Mouse (Mus musculus) A20 (cell line): ENCODE measurements around the gene Aebp2.

Source experiments
- DNase-seq: peaks from one replicate; pipeline ENCODE4 v3.0.0-alpha.2; 2011; ENCODE audit warnings: low read depth, low spot score

Gene Aebp2

GRCm38 (mm10) chr6:140606534-140606933, 15.9 kb upstream of the Aebp2 start:
- no peak for DNase-seq

- DNase-seq = no peak
These were observed 13.8 kb upstream of the Aebp2 start for GRCm38 (mm10) chr6:140608666-140609065.

GRCm38 (mm10) chr6:140609533-140609932, 12.9 kb upstream of the Aebp2 start:
- DNase-seq = no peak

GRCm38 (mm10) chr6:140610117-140610516, 12.3 kb upstream of the Aebp2 start:
- DNase-seq = no peak

GRCm38 (mm10) chr6:140611282-140611681, 11.2 kb upstream of the Aebp2 start:
- no peak for DNase-seq

GRCm38 (mm10) chr6:140611893-140612473, 10.5 kb upstream of the Aebp2 start:
- DNase-seq = no peak

GRCm38 (mm10) chr6:140613822-140614221, 8.6 kb upstream of the Aebp2 start:
- no peak for DNase-seq

- DNase-seq = no peak
These were observed 7.8 kb upstream of the Aebp2 start for GRCm38 (mm10) chr6:140614711-140615110.

- DNase-seq = peak; percentile 55
These were observed 1.7 kb upstream of the Aebp2 start for GRCm38 (mm10) chr6:140620531-140621349.

- peak; percentile 41 for DNase-seq
These were observed 841 bp upstream of the Aebp2 start for GRCm38 (mm10) chr6:140621622-140622021.

- peak; percentile 91 for DNase-seq
These were observed 998 bp downstream of the Aebp2 start for GRCm38 (mm10) chr6:140623226-140624095.

GRCm38 (mm10) chr6:140624096-140625051, 1.9 kb downstream of the Aebp2 start:
- DNase-seq = peak; percentile 70

- peak; percentile 43 for DNase-seq
These were observed 6.9 kb downstream of the Aebp2 start for GRCm38 (mm10) chr6:140629176-140629859.

GRCm38 (mm10) chr6:140630306-140630705, 7.8 kb downstream of the Aebp2 start:
- DNase-seq = peak; percentile 26

GRCm38 (mm10) chr6:140633616-140634015, 11.2 kb downstream of the Aebp2 start:
- DNase-seq = no peak

GRCm38 (mm10) chr6:140636290-140636689, 13.8 kb downstream of the Aebp2 start:
- no peak for DNase-seq

GRCm38 (mm10) chr6:140642010-140642409, 19.5 kb downstream of the Aebp2 start:
- DNase-seq = no peak

- no peak for DNase-seq
These were observed 20.2 kb downstream of the Aebp2 start for GRCm38 (mm10) chr6:140642655-140643054.

- no peak for DNase-seq
These were observed 23.5 kb downstream of the Aebp2 start for GRCm38 (mm10) chr6:140645931-140646330.

- no peak for DNase-seq
These were observed 24.4 kb downstream of the Aebp2 start for GRCm38 (mm10) chr6:140646892-140647291.
